Mouse (Mus musculus) heart, embryonic 15.5 days (tissue): ENCODE data around the gene Slc28a3. TPM values are rescaled to one million over a fixed set of nuclear protein-coding genes. Genes with fewer than 3 reads are reported as not detected.
A peak's percentile ranks its signal among the peaks of the same experiment; 100 is the strongest.

Experiments
- ATAC-seq: fragments of 200-750 bp; cut with Nextera tagmentation; replicated peaks from 2 replicates; pipeline ENCODE4 v1.8.0; 2017; ENCODE audit warnings: low read depth, moderate TSS enrichment; ENCODE audit not compliant: insufficient number of reproducible peaks, insufficient read depth, low FRiP score
- H3K27ac ChIP-seq: fragments of 300-500 bp; sonication (generic); 2 replicates; pipeline ENCODE4 v1.5.1; 2015; ENCODE audit warnings: mild to moderate bottlenecking, inconsistent platforms
- H3K27me3 ChIP-seq: fragments of 300-500 bp; sonication (generic); 2 replicates; pipeline ENCODE4 v1.6.1; 2015; ENCODE audit warnings: inconsistent platforms
- H3K36me3 ChIP-seq: fragments of 300-500 bp; sonication (generic); 2 replicates; pipeline ENCODE4 v1.6.1; 2015; ENCODE audit warnings: mild to moderate bottlenecking, inconsistent platforms
- H3K4me1 ChIP-seq: fragments of 300-500 bp; sonication (generic); replicated peaks from 2 replicates; pipeline ENCODE4 v1.6.1; 2015; ENCODE audit warnings: inconsistent platforms
- H3K4me2 ChIP-seq: fragments of 300-500 bp; sonication (generic); 2 replicates; pipeline ENCODE4 v1.6.1; 2015; ENCODE audit warnings: inconsistent platforms, mild to moderate bottlenecking, moderate library complexity
- H3K4me3 ChIP-seq: fragments of 300-500 bp; sonication (generic); 2 replicates; pipeline ENCODE4 v1.5.1; 2015; ENCODE audit warnings: mild to moderate bottlenecking, inconsistent platforms
- H3K9ac ChIP-seq: fragments of 300-500 bp; sonication (generic); 2 replicates; pipeline ENCODE4 v1.6.1; 2015; ENCODE audit warnings: mild to moderate bottlenecking, inconsistent platforms
- H3K9me3 ChIP-seq: fragments of 300-500 bp; sonication (generic); replicated peaks from 2 replicates; pipeline ENCODE4 v1.6.1; 2016; ENCODE audit warnings: inconsistent platforms
- WGBS: fragments of 180-500 bp; shearing (Covaris S2); methylation state at CpG from one replicate; pipeline ENCODE4 v1.1.7; 2015; ENCODE audit warnings: mixed read lengths; 5-methylcytosine and 5-hydroxymethylcytosine counted together
- polyA plus RNA-seq: library from polyadenylated mRNA; unstranded; fragments of >200 nt; fragmentation: Nextera tagmentation; extraction: Ambion mirVana; gene quantifications from 2 replicates; pipeline ENCODE4 v1.2.1, GENCODE M21; 2015

The Slc28a3 gene
- polyA plus RNA-seq, 1 experiment from 2014 or later, result 0.05 TPM

GRCm38 (mm10) chr13:58610059-58610458, 618 bp downstream of the Slc28a3 start:
- no peak overlapping the region for H3K27ac ChIP-seq
- no peak for ATAC-seq
- 27% methylated on average over 7 of the region's 7 CpGs for WGBS
- H3K9ac ChIP-seq, result no peak overlapping the region
- H3K4me2 ChIP-seq, result no peak overlapping the region
- H3K4me1 ChIP-seq, result no peaks in the 10 kb centered on the region
- H3K9me3 ChIP-seq, result no peaks in the 10 kb centered on the region
- no peak overlapping the region for H3K4me3 ChIP-seq
- H3K27me3 ChIP-seq, result peaks cover 25% of the 10 kb centered on the region
- H3K36me3 ChIP-seq, result no peaks in the 10 kb centered on the region

- no peak overlapping the region for H3K9ac ChIP-seq
- H3K36me3 ChIP-seq, result no peaks in the 10 kb centered on the region
- 0 out of 2 replicates have a peak overlapping the region, but pooled peaks have one; percentile 9 for H3K27ac ChIP-seq
- 28% methylated on average over 10 of the region's 10 CpGs for WGBS
- no peaks in the 10 kb centered on the region for H3K27me3 ChIP-seq
- 0 out of 2 replicates have a peak, but pooled peaks have one; percentile 43 for ATAC-seq
- no peak overlapping the region for H3K4me2 ChIP-seq
- H3K9me3 ChIP-seq, result no peaks in the 10 kb centered on the region
- H3K4me1 ChIP-seq, result peaks cover 7% of the 10 kb centered on the region
- H3K4me3 ChIP-seq, result no peak overlapping the region
These were observed 9.3 kb downstream of the Slc28a3 start for GRCm38 (mm10) chr13:58601201-58601855.

GRCm38 (mm10) chr13:58598578-58598977, 12.1 kb downstream of the Slc28a3 start:
- ATAC-seq, result no peak
- Histone ChIP-seq H3K4me2 (no peak overlapping the region), H3K36me3 (no peaks in the 10 kb centered on the region), H3K9me3 (no peaks in the 10 kb centered on the region), H3K27ac (no peak overlapping the region), H3K4me1 (peaks cover 7% of the 10 kb centered on the region), H3K4me3 (no peak overlapping the region), H3K27me3 (no peaks in the 10 kb centered on the region), H3K9ac (no peak overlapping the region)
- 20% methylated on average over 4 of the region's 4 CpGs for WGBS

- H3K27ac ChIP-seq, result no peak overlapping the region
- H3K9me3 ChIP-seq, result no peaks in the 10 kb centered on the region
- no peaks in the 10 kb centered on the region for H3K4me1 ChIP-seq
- WGBS, result 26% methylated on average over 7 of the region's 7 CpGs
- no peak overlapping the region for H3K9ac ChIP-seq
- H3K36me3 ChIP-seq, result no peaks in the 10 kb centered on the region
- H3K27me3 ChIP-seq, result 0 out of 2 replicates have a peak, but pooled peaks cover under 1% of the 10 kb centered on the region
- no peak overlapping the region for H3K4me2 ChIP-seq
- ATAC-seq, result 0 out of 2 replicates have a peak, but pooled peaks have one; percentile 50
- no peak overlapping the region for H3K4me3 ChIP-seq
These were observed 17.5 kb downstream of the Slc28a3 start for GRCm38 (mm10) chr13:58593129-58593528.

GRCm38 (mm10) chr13:58591912-58592311, 18.8 kb downstream of the Slc28a3 start:
- H3K4me2 ChIP-seq, result no peak overlapping the region
- no peak overlapping the region for H3K4me3 ChIP-seq
- no peaks in the 10 kb centered on the region for H3K9me3 ChIP-seq
- 0 out of 2 replicates have a peak, but pooled peaks cover 7% of the 10 kb centered on the region for H3K27me3 ChIP-seq
- no peak overlapping the region for H3K9ac ChIP-seq
- H3K36me3 ChIP-seq, result no peaks in the 10 kb centered on the region
- WGBS, result 85% methylated on average over 7 of the region's 7 CpGs
- no peak for ATAC-seq
- H3K27ac ChIP-seq, result no peak overlapping the region
- H3K4me1 ChIP-seq, result no peaks in the 10 kb centered on the region

GRCm38 (mm10) chr13:58590630-58591029, 20.0 kb downstream of the Slc28a3 start:
- no peaks in the 10 kb centered on the region for H3K4me1 ChIP-seq
- no peak overlapping the region for H3K27ac ChIP-seq
- H3K4me2 ChIP-seq, result no peak overlapping the region
- H3K27me3 ChIP-seq, result 0 out of 2 replicates have a peak, but pooled peaks cover 7% of the 10 kb centered on the region
- WGBS, result 38% methylated on average over 6 of the region's 6 CpGs
- H3K9ac ChIP-seq, result no peak overlapping the region
- H3K4me3 ChIP-seq, result no peak overlapping the region
- H3K36me3 ChIP-seq, result no peaks in the 10 kb centered on the region
- ATAC-seq, result no peak
- H3K9me3 ChIP-seq, result no peaks in the 10 kb centered on the region

GRCm38 (mm10) chr13:58589517-58589858, 21.2 kb downstream of the Slc28a3 start:
- H3K9ac ChIP-seq, result no peak overlapping the region
- H3K4me1 ChIP-seq, result no peaks in the 10 kb centered on the region
- no peaks in the 10 kb centered on the region for H3K9me3 ChIP-seq
- peak overlapping the region; percentile 19 for H3K4me3 ChIP-seq
- 0 out of 2 replicates have a peak, but pooled peaks cover 7% of the 10 kb centered on the region for H3K27me3 ChIP-seq
- no peak overlapping the region for H3K27ac ChIP-seq
- no peaks in the 10 kb centered on the region for H3K36me3 ChIP-seq
- peak overlapping the region; percentile 52 for H3K4me2 ChIP-seq
- 3% methylated on average over 9 of the region's 9 CpGs for WGBS
- ATAC-seq, result 0 out of 2 replicates have a peak, but pooled peaks have one; percentile 47

GRCm38 (mm10) chr13:58588655-58589516, 21.8 kb downstream of the Slc28a3 start:
- H3K9ac ChIP-seq, result no peak overlapping the region
- H3K36me3 ChIP-seq, result no peaks in the 10 kb centered on the region
- WGBS, result 55% methylated on average over 15 of the region's 15 CpGs
- ATAC-seq, result no peak
- H3K4me3 ChIP-seq, result peak overlapping the region; percentile 19
- no peaks in the 10 kb centered on the region for H3K9me3 ChIP-seq
- H3K27ac ChIP-seq, result no peak overlapping the region
- 0 out of 2 replicates have a peak, but pooled peaks cover 7% of the 10 kb centered on the region for H3K27me3 ChIP-seq
- H3K4me2 ChIP-seq, result peak overlapping the region; percentile 52
- H3K4me1 ChIP-seq, result no peaks in the 10 kb centered on the region

- H3K27me3 ChIP-seq, result 0 out of 2 replicates have a peak, but pooled peaks cover 7% of the 10 kb centered on the region
- 82% methylated on average over 7 of the region's 7 CpGs for WGBS
- H3K4me3 ChIP-seq, result no peak overlapping the region
- no peaks in the 10 kb centered on the region for H3K9me3 ChIP-seq
- H3K27ac ChIP-seq, result no peak overlapping the region
- ATAC-seq, result no peak
- H3K4me1 ChIP-seq, result no peaks in the 10 kb centered on the region
- no peak overlapping the region for H3K9ac ChIP-seq
- H3K36me3 ChIP-seq, result no peaks in the 10 kb centered on the region
- no peak overlapping the region for H3K4me2 ChIP-seq
These were observed 22.7 kb downstream of the Slc28a3 start for GRCm38 (mm10) chr13:58587962-58588361.

- Histone ChIP-seq H3K27ac (no peak overlapping the region), H3K4me3 (no peak overlapping the region), H3K4me2 (no peak overlapping the region), H3K36me3 (no peaks in the 10 kb centered on the region), H3K9me3 (no peaks in the 10 kb centered on the region), H3K9ac (no peak overlapping the region), H3K4me1 (no peaks in the 10 kb centered on the region), H3K27me3 (no peaks in the 10 kb centered on the region)
- 80% methylated on average over 9 of the region's 9 CpGs for WGBS
- no peak for ATAC-seq
These were observed 44.5 kb downstream of the Slc28a3 start for GRCm38 (mm10) chr13:58566181-58566580.

GRCm38 (mm10) chr13:58560497-58561138, 50.1 kb downstream of the Slc28a3 start:
- Histone ChIP-seq H3K9me3 (no peaks in the 10 kb centered on the region), H3K4me3 (no peak overlapping the region)
- ATAC-seq, result no peak

More at GRCm38 (mm10) chr13:58560497-58561138, 50.1 kb downstream of the Slc28a3 start:
- Histone ChIP-seq H3K36me3 (no peaks in the 10 kb centered on the region), H3K4me1 (no peaks in the 10 kb centered on the region), H3K27ac (no peak overlapping the region), H3K4me2 (no peak overlapping the region), H3K9ac (no peak overlapping the region), H3K27me3 (no peaks in the 10 kb centered on the region)
- WGBS, result 69% methylated on average over 15 of the region's 15 CpGs
